Mouse (Mus musculus): Measurements from ENCODE around the gene Kcna6. TPM values are rescaled to one million over a fixed set of nuclear protein-coding genes. Genes with fewer than 3 reads are reported as not detected.

Gene Kcna6
- 10 to 100 TPM; 47.2 to 54.8 TPM for total RNA-seq (2021)
- long read RNA-seq, full-length matches to known transcripts, result 64 of 74 reads
- long read RNA-seq, partial matches to known transcripts, result 1 of 74 reads
- long read RNA-seq, other reads (novel, unspliced or antisense), result 9 of 74 reads

DNA sequence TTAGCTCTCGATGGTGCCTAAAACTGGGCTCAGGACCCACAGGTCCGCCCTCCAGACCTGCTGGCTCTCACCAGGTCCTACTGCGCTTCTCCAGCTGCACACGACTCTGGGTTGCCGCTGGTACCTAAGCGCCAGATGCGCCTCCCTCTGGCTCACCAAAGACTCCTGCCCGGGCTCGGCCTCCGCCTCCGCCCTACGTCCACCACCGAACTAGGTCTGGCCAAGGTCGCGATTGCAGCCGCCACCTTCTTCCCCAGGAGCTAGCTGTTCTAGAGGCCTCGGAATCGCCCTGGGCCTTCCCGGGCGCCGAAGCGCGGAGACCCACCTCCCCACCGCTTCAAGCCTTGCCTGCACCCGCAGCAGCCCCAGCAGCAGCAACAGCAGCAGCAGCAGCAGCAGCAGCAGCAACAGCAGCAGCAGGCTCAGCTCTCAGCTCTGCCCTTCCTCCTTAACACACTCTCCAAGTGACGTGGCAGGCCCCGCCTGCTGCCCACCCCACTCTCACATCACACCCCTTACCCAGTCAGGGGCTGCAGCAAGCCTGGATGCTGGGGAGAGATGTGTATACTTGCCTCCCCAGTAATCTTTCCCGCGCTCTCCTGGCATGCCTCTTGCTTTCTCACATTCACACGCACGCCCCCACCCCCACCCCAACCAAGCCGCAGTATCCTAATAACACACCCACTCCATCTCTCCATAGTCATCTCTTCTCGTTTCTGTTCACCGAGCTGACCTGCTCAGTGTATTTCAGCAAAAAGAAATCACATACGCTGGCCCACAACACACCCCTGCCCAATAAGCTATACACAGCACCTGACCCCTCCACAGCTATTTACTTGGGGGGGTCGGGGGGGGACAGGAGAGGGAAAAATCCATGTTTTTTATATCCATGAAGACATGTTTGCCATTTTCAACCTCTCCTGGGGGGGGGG lies at the start of gene Kcna6:
Gene Kcna6 (minus strand): TSS at position 464 of the 932 bp plus-strand sequence.
- no peak for DNase-seq (ENCODE audit: low spot score in 2 of 2)

DNA sequence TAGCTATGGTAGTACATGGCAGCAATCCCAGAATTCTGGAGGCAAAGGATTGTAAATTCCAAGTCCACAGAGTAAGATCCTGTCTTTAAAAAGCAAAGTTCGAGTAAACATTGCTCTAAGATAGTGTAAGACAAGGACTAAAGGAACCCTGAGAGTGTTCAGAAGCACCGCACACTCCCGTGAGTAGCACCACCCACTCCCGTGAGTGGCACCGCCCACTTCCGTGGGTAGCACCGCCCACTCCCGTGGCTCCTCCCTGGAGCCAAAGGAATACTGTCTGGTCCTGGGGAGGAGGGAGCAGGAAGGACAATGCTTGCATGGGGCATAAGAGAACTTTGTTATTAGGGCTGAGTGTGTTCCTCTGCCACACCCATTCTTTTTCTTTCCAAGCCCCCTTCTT lies 48.4 kb upstream of the Kcna6 start:
- DNase-seq (ENCODE audit: low spot score in 2 of 2), result no peak

DNA sequence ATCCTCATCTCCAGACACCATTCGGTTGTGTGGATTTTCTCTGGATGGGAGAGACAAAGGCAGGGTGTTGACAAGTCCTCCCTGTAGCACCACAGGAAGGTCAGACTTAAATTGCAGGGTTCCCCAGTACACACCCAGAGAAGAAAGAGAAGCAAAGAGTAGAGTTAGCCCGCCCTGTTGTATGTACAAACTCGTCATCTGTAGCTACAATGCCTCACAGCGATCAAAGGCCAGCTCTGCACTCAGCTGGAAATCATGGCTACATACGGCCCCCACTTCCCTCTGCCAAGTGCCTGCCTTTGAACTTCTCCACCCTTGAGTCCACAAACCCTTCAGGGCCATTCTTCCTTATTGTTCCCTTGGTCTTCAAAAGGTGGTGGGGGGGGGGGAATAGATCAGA lies 43.7 kb upstream of the Kcna6 start:
- no peak for DNase-seq (ENCODE audit: low spot score in 2 of 2)

DNA sequence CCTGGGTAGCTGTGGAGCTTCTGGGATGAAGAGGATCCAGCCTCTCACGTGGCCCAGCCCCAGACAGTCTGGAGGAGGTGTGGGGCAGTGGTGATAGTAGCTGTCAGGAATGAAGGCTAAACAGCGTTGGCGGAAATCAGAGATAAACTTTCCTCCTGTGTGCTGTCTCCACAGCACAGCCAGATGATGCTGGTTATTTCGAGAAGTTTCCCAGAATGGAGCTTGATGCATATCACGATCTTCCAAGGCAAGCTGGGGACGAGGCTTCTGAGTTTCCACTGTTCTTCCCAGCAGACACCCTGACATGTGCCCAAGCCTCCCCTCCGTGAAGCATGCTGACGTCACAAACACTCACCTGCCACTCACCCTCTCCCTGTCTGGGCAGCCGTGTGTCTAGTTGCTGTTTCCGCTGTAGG lies 43.2 kb upstream of the Kcna6 start:
- DNase-seq (ENCODE audit: low spot score in 2 of 2), result no peak

DNA sequence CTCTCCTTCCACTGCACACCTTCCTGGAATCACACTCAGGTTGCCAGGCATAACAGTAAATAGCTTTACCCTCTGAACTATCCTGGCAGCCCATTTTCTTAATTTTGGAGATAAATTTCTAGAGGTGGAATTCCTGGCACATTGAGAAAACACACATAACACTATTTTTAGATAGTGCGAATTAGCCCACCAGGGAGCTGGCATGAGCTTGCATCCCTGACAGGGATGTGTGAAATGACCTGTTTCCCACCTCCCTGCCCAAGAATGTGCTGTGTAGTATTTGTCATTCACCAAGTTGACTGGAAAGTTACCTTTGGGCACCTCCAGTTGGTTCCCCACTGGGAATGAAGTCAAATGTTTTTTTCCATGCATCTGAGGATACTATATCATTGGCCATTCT lies 42.6 kb upstream of the Kcna6 start:
- DNase-seq (ENCODE audit: low spot score in 2 of 2), result no peak

DNA sequence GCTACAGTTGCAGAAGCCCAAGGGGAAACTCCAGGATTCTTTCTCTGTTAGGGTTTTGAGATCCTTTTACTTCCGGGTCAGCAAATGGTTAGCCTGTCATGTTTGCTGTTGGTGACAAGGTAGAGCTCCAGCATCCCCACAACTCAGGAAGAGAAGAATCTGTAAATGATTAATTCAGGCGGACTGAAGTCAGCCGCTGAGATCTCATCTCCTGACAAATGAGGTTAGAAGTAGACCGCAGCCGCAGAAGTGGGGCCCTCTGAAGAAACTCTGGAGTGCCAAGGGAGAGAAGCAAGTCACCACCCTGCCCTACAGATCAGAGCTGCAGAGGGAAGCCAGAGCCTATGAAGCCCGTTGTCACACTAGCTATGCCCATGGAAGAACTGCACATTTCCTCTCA lies 37.4 kb upstream of the Kcna6 start:
- DNase-seq (ENCODE audit: low spot score in 2 of 2), result no peak

DNA sequence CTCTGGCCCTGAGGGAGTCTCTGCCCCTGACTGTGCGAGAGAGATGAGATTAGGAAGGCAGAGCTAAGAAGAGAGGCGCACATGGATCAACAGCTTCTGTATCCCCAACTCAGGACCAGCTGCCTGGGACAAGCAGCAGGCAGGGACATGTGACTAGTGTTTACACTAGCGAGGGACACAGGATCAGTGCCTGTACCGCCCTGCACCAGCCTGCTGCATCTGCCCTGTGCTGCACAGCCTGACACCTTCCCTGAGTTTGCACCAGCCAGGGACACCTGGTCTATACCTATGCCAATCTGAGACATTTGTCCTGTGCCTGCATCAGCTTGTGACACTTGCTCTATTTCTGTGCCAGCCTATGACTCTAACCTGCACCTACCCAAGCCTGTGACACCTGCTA lies 33.4 kb upstream of the Kcna6 start:
- DNase-seq (ENCODE audit: low spot score in 2 of 2), result no peak

DNA sequence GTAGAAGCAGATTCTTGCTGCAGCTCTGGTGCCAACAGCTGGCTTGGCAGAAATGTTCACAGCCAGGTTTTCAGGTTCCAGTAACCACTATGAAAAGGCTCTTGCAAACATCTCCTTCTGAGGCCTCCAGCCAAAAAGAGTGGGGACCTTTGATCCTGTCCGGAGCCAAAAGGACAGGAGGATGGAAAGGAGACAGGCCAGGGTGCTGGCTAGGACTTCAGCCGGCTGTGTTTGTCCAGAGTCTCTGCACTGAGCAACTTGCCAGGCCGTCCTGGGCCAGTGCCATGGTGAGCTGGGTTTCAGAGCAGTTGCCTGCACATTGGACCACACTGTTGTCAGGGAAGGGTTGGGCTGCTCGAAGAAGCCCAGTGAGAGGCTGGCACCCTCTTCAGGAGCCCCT lies 31.9 kb upstream of the Kcna6 start:
- peak; percentile 36 to 72 for DNase-seq (ENCODE audit: low spot score in 2 of 2)

DNA sequence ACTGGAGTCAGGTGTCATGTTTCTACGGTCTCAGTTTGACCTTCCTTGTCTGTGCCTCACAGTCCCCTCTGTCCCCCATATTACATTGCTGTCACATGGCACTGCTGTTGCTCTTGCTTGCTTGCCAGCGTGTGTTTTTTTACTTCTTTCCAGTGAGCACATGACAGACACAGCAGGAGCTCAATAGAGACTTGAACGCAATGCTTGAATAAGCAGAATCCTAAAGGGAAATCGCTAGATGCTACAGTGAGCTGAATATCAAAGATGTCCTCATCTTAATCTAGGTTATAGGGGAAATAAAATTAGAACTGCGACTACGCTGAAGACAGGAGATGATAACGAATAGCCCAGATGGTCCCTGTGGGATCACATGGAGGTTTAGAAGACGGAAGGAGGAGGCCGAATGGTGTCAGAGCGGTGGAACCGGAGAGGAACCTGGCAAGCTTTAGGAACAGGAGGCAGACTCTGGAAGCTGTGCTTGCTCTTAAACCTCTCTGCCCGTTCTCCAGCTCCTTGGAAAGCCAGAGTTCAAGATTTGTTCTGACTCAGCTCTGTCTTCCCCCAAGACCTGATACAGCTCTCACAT lies 29.8 kb upstream of the Kcna6 start:
- DNase-seq (ENCODE audit: low spot score in 2 of 2), result no peak

DNA sequence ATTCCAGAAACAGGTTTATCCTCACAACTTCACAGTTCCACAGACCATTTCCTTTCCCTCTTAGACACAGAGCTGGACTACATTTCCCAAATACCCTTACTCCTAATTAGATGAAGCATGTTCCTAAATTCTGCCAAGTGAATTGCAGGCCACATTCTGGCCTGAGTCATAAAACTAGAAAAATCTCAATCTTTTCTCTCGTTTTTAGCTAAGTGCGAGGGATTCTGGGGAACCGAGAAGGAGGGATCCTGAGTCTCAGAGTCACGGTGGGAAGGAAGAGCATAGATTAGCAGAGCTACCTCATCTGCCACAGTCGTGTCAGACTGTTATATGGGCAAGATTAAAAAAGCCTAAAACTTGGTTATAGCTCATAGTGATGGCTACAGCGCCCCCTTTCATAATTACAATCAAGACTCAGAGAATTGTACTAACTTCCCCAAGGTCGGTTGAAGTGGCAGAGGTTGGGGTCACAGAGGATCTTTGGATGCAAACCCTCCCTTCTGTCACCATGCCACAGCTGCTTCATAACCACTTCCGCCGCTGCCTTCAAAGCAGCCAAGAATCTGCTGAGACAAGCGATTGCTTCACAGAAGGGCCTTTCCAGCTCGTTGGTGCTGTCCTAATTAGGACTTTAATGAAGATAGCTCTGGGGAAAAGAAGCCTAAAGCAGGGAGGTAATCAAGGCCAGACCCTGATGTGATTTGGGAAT lies 28.6 kb upstream of the Kcna6 start:
- DNase-seq (ENCODE audit: low spot score in 2 of 2), result no peak

DNA sequence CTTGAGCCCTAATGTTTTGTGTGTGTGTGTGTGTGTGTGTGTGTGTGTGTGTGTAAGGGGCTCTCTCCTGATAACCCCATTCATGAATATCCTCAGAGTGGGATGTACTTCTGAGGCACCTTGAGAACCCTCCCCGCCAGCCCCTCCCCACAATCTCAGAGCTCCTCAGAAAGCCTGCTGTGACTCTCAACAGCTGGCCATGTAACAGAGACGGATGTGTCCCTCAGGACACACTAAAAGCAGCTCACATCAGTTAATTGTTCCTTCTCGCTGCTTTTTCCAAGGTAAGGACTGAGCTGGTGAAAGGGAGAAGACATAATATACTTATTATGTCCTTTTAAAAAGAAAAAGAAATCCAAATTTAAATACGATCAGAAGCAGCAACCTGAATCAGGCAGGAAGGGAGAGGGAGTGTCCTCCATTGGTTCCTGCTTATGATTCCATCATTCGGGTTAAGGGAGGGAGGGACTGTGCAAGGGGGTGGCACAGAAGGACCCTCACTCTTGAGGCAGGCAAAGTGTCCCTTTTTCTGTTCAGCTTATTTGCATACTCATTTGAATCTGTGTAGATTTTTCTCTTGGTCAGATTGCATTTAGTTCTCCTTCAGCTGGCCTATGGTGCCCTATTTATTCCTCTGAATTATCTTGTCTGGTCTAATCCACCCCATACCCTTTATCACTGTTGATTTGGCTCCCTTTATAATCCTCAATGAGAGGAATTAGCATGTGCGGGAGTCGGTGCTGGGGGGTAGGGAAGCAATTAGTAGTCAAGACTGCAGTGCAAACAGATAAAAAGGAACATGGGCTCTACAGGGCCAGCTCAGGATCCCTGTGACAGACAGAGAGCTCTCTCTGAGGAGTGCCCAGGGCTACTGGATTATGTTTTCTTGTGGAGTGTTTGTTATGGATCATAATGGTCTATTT lies 27.4 kb upstream of the Kcna6 start:
- DNase-seq (ENCODE audit: low spot score in 2 of 2), result no peak

DNA sequence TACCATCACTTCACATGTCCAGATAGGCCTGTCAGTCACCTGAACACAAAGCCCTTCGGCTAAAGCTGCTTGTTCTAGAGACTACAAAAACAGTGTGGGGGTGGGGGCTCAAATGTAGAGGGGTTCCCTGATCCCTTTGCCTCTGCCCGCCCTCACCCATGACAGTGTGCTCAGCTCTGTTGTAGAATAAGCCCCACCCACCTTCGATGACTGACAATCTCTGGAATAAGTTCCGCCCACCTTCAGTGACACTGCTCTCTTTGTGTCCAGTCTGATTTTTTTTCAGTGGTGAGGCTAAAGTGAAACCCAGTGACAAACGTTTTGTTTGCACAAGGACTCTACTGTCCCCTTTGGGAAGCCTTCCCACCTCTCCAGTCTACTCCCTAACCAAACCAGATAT lies 26.1 kb upstream of the Kcna6 start:
- peak in 1 of 2 experiments; percentile 46 for DNase-seq (ENCODE audit: low spot score in 2 of 2)

DNA sequence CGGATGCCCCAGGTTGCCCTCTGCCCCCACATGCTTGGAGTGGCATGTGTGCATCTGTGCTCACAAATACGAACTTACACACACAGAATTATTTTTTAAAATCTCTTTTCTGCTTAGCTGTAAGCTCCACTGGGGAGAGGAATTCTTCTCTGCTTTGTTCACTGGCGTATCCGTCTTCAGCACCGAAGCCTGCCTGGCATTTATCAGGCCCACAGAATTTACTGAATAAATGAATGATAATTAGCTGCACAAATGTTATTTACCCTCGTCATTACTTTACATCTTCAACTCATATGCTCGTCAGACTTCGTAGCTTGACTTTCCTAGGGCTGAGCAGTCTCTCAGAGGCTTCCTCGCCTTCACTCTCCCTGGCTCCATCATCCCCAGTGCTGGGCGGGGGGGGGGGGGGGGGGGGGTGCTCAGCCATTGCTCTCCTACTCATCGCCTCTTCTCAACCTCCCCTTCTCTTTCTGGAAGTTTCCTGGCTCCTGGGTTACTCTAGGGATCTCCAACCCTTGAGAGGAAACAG lies 24.2 kb upstream of the Kcna6 start:
- no peak for DNase-seq (ENCODE audit: low spot score in 2 of 2)

DNA sequence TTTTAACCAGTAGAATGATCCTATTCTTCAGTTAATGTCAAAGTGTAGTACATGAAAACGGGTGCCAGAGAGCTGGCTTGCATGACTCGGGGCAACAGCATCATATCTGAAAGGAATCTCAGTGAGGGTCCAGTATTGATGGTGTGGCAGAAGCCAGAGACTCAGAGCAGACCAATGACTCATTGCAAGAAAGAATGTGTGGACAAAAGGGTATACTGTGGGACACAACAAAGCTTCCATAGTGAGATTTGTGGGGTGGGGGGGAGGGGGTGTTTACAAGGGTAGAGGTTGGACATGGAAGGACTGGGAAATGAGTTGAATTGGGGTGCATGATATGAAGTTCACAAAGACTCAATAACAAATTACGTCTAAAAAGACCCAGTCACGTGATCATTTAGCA lies 20.9 kb upstream of the Kcna6 start:
- no peak for DNase-seq (ENCODE audit: low spot score in 2 of 2)

DNA sequence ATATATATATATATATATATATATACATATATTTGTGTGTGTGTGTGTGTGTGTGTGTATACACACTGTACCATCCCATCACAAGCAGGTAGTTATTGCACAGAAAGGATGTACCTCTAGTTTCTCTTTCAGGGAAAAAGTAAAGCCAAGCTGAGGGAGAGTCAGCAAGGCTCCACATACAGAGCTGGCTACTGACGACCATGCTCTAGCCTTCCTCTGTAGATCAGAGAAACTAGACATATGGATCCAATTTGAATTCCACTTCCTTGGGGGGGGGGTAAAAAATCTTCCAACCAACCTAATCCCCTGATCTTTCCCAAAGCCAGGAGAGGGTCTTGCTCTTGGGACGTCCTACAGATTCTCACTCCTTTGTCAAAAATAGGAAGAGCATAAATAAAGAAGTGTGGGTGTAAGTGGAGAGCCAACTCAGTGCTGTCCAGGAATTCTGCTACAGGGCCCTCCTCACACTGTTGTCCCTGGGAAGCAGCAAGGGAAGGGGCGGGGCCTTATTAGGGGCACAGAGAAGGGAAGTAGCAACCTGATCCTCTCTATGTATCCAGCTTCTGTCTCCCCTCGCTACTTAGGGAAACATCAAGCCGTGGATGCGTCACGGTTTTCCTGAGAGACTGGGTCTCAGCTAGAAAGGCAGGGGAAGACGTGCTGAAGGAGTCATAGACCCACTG lies 15.4 kb upstream of the Kcna6 start:
- DNase-seq (ENCODE audit: low spot score in 2 of 2), result no peak

DNA sequence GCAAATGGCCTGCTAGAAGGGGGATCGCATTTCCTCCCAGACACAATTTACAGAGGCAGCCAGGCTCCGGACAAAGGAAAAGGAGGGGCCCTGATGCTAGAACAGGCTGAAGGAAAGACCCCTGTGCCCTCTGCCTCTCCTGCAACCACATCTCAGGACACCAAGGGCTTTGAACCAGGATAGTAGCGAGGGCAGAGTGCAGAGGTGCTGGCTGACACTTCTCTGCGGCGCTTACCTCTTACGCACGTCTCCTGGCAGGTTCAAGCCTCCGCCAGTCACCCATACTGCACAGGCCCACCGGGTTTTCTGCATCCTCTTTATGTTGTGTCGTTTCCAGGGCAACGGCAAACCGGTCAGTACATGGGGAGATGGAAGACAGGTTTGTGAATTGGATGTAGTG lies 12.0 kb upstream of the Kcna6 start:
- no peak for DNase-seq (ENCODE audit: low spot score in 2 of 2)

DNA sequence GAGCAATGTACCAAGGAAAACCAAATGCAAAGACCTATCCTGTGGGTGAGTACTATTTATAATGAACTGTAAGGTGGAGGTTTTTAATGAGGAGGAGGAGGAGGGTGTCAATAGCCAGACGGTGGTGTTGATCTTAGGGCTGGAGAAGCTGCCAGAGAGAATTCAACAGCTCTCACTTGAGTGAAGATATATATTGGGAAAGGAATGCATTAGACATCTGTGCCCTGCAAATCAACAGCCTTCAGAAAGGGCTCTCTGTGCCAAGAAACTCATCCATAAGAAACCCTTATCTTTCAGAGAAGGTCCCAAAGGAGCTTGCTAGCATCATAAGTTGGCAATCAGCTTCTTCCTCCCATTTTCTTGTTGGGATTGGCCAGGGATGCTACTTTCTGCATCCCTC lies 5.4 kb upstream of the Kcna6 start:
- DNase-seq (ENCODE audit: low spot score in 2 of 2), result no peak

DNA sequence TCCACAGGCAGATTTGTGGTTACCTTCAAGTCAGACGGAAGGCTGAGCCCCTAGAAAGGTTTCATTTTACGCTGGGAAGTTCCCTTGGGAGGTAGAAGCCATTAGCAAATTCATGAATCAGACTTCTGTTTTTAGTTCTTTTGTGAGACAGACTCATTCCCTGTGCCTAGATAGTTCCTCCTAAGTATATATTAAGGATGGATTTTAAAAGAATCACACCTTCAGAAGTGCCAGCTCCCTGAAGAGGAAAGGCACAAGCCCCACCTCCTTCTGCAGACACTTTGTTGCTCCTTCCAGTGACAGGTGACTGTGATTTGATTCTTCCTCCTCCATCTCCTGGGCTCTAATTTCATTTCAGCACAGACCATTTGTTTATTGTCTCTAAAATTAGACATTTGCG lies 2.1 kb upstream of the Kcna6 start:
- no peak for DNase-seq (ENCODE audit: low spot score in 2 of 2)

DNA sequence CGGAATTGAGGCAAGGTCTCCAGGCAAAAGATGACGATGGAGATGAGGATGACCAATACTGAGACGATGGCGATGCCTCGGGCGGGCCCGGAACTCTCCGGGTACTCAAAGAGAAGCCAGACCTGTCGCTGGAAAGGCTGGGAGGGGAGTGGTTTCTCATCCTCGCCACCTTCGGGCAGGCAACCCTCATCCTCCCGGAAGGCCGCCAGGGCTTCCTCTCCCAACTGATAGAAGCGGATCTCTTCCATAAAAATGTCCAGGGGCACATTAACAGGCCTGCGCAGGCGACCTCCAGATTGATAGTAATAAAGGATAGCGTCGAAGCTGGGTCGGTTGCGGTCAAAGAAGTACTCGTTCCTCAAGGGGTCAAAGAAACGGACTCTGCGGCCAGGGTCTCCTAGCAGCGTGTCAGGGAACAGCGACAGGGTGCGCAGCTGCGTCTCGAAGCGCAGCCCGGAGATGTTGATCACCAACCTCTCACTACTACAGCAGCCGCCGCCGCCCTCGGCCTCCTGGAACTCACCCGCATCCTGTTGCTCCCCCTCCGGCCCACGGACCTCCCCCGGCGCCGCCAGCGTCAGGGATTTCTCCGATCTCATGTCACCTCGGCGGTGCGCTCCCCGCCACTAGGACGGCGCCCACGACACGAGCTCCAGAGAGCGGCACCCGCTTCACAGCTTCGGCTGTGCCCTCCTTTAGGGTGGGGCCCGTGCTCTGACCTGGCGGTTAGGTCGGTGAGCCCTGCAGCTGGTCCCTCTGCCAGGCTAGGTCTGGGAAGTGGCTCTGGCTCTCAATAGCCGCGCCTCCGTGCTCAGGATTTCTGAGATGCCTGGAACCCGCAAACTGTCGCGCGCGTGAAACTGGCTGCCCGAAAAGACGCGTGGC lies 906 bp downstream of the Kcna6 start:
- DNase-seq (ENCODE audit: low spot score in 2 of 2), result peak; percentile 44 to 72

All from layer of hippocampus, adult 18-20 months (tissue).